Mouse (Mus musculus): ENCODE measurements around the gene Ltf. TPM values are rescaled to one million over a fixed set of nuclear protein-coding genes. Genes with fewer than 3 reads are reported as not detected.

Gene Ltf
- polyA plus RNA-seq (2012; rRNA removed), result 108 and 154 TPM in 2 replicates

GRCm38 (mm10) chr9:111019022-111019421, at the start of gene Ltf:
Gene Ltf, plus strand, starts transcription at chr9:111019271.

GRCm38 (mm10) chr9:110990204-110990603, 28.9 kb upstream of the Ltf start, which contains the start of gene Rtp3:
Gene Rtp3, minus strand, starts transcription at chr9:110990583.

GRCm38 (mm10) chr9:111056798-111057543, 37.9 kb downstream of the Ltf start, which contains the start of gene Ccrl2:
Gene Ccrl2, minus strand, starts transcription at chr9:111057519.

Other genes starting within 250 kb of the Ltf start
- not detected in 2 replicates for gene Prss42, start 221.1 kb upstream of the Ltf start, polyA plus RNA-seq (2012; rRNA removed)
- gene Prss44, start 205.3 kb upstream of the Ltf start, polyA plus RNA-seq (2012; rRNA removed), result not detected in 2 replicates
- not detected in 2 replicates for gene Prss43, start 192.6 kb upstream of the Ltf start, polyA plus RNA-seq (2012; rRNA removed)
- gene Prss45, start 184.7 kb upstream of the Ltf start, polyA plus RNA-seq (2012; rRNA removed), result 0.03 TPM in 1 of 2 replicates, not detected in the other
- gene Prss46, start 174.8 kb upstream of the Ltf start, polyA plus RNA-seq (2012; rRNA removed), result not detected in 2 replicates
- 1.5 and 1.6 TPM in 2 replicates for gene Prss50, start 161.3 kb upstream of the Ltf start, polyA plus RNA-seq (2012; rRNA removed)
- gene Als2cl, start 139.4 kb upstream of the Ltf start, polyA plus RNA-seq (2012; rRNA removed), result 5.9 and 6.7 TPM in 2 replicates
- gene Tmie, start 139.2 kb upstream of the Ltf start, polyA plus RNA-seq (2012; rRNA removed), result 4.0 and 4.3 TPM in 2 replicates
- not detected in 2 replicates for gene Fam240a, start 102.4 kb upstream of the Ltf start, polyA plus RNA-seq (2012; rRNA removed)
- gene Tdgf1, start 73.1 kb upstream of the Ltf start, polyA plus RNA-seq (2012; rRNA removed), result 0.02 TPM in 1 of 2 replicates, not detected in the other
- gene Lrrc2, start 67.7 kb upstream of the Ltf start, polyA plus RNA-seq (2012; rRNA removed), result 0.05 and 0.10 TPM in 2 replicates
- 39.5 and 40.2 TPM in 2 replicates for gene Rtp3, start 28.7 kb upstream of the Ltf start, polyA plus RNA-seq (2012; rRNA removed)
- gene Ccrl2, start 38.2 kb downstream of the Ltf start, polyA plus RNA-seq (2012; rRNA removed), result 5.9 and 7.2 TPM in 2 replicates
- 14.7 and 16.1 TPM in 2 replicates for gene Lrrfip2, start 98.3 kb downstream of the Ltf start, polyA plus RNA-seq (2012; rRNA removed)

Measured in liver, embryonic 18 days (tissue).